Mouse (Mus musculus) lung, postnatal 0 days (tissue): ENCODE measurements at regions not wholly inside any gene's neighbourhood (a gene's known extent, or its start where the extent isn't known, plus 50 kb on each side); places are given as distances from the start of the nearest gene placed in this dataset.

ENCODE experiments used
- CTCF ChIP-seq: IDR thresholded peaks from 2 replicates; pipeline ENCODE4 v1.5.1; 2016; ENCODE audit warnings: antibody characterized with exemption, mild to moderate bottlenecking
- EP300 ChIP-seq: IDR thresholded peaks from 2 replicates; pipeline ENCODE4 v1.6.1; 2016; ENCODE audit warnings: antibody characterized with exemption, mild to moderate bottlenecking, control low read depth

GRCm38 (mm10) chr12:31134465-31134992 is 60.9 kb downstream of the Fam110c start:
- TF ChIP-seq CTCF, result no peak
- TF ChIP-seq EP300, result no peak
